Mouse (Mus musculus) embryonic facial prominence, embryonic 15.5 days (tissue): ENCODE data around the gene Fcmr. TPM values are rescaled to one million over a fixed set of nuclear protein-coding genes. Genes with fewer than 3 reads are reported as not detected.

Experiments used
- ATAC-seq: fragments of 200-750 bp; cut with Nextera tagmentation; 2 replicates; pipeline ENCODE4 v1.8.0; 2017; ENCODE audit warnings: low read depth, moderate TSS enrichment; ENCODE audit not compliant: insufficient number of reproducible peaks, low FRiP score, low TSS enrichment
- H3K27ac ChIP-seq: fragments of 300-500 bp; sonication (generic); replicated peaks from 2 replicates; pipeline ENCODE4 v1.5.1; 2015; ENCODE audit warnings: mild to moderate bottlenecking, inconsistent platforms
- H3K27me3 ChIP-seq: fragments of 300-500 bp; sonication (generic); 2 replicates; pipeline ENCODE4 v1.6.1; 2015; ENCODE audit warnings: inconsistent platforms
- H3K36me3 ChIP-seq: fragments of 300-500 bp; sonication (generic); 2 replicates; pipeline ENCODE4 v1.6.1; 2015; ENCODE audit warnings: mild to moderate bottlenecking, inconsistent platforms
- H3K4me1 ChIP-seq: fragments of 300-500 bp; sonication (generic); 2 replicates; pipeline ENCODE4 v1.6.1; 2015; ENCODE audit warnings: inconsistent platforms
- H3K4me2 ChIP-seq: fragments of 300-500 bp; sonication (generic); replicated peaks from 2 replicates; pipeline ENCODE4 v1.6.1; 2015; ENCODE audit warnings: mild to moderate bottlenecking, inconsistent platforms
- H3K4me3 ChIP-seq: fragments of 300-500 bp; sonication (generic); replicated peaks from 2 replicates; pipeline ENCODE4 v1.5.1; 2015; ENCODE audit warnings: mild to moderate bottlenecking, inconsistent platforms
- H3K9ac ChIP-seq: fragments of 300-500 bp; sonication (generic); 2 replicates; pipeline ENCODE4 v1.6.1; 2015; ENCODE audit warnings: inconsistent platforms
- H3K9me3 ChIP-seq: fragments of 300-500 bp; sonication (generic); replicated peaks from 2 replicates; pipeline ENCODE4 v1.6.1; 2016; ENCODE audit warnings: inconsistent platforms
- WGBS: fragments of 180-500 bp; shearing (Covaris S2); methylation state at CpG from one replicate; pipeline ENCODE4 v1.1.7; 2015; 5-methylcytosine and 5-hydroxymethylcytosine counted together
- polyA plus RNA-seq: library from polyadenylated mRNA; unstranded; fragments of >200 nt; fragmentation: Nextera tagmentation; extraction: Ambion mirVana; gene quantifications from 2 replicates; pipeline ENCODE4 v1.2.1, GENCODE M21; 2015

Fcmr gene
- polyA plus RNA-seq, 1 experiment from 2014 or later, result not detected

- Histone ChIP-seq H3K36me3 (no peaks in the 10 kb centered on the region), H3K9ac (no peak overlapping the region), H3K27ac (no peak overlapping the region), H3K9me3 (no peaks in the 10 kb centered on the region), H3K4me2 (no peak overlapping the region), H3K27me3 (no peaks in the 10 kb centered on the region), H3K4me3 (no peak overlapping the region), H3K4me1 (no peaks in the 10 kb centered on the region)
- 83% methylated on average over 6 of the region's 6 CpGs for WGBS
- no peak for ATAC-seq
Measured at GRCm38 (mm10) chr1:130835161-130835936, 30.1 kb upstream of the Fcmr start.

GRCm38 (mm10) chr1:130838288-130838687 lies 27.2 kb upstream of the Fcmr start:
- Histone ChIP-seq H3K4me1 (no peaks in the 10 kb centered on the region), H3K27me3 (no peaks in the 10 kb centered on the region), H3K36me3 (no peaks in the 10 kb centered on the region), H3K4me3 (no peak overlapping the region), H3K4me2 (no peak overlapping the region), H3K9ac (no peak overlapping the region), H3K9me3 (no peaks in the 10 kb centered on the region), H3K27ac (no peak overlapping the region)
- no peak for ATAC-seq
- 49% methylated on average over 6 of the region's 6 CpGs for WGBS

GRCm38 (mm10) chr1:130840599-130841379 lies 24.7 kb upstream of the Fcmr start:
- Histone ChIP-seq H3K4me1 (no peaks in the 10 kb centered on the region), H3K4me3 (no peak overlapping the region), H3K27me3 (no peaks in the 10 kb centered on the region), H3K27ac (no peak overlapping the region), H3K4me2 (no peak overlapping the region), H3K36me3 (no peaks in the 10 kb centered on the region), H3K9ac (no peak overlapping the region), H3K9me3 (no peaks in the 10 kb centered on the region)
- WGBS, result 80% methylated on average over 8 of the region's 8 CpGs
- ATAC-seq, result no peak

- no peak overlapping the region for H3K27ac ChIP-seq
- no peak for ATAC-seq
- H3K4me3 ChIP-seq, result no peak overlapping the region
- 85% methylated on average over 7 of the region's 7 CpGs for WGBS
- no peak overlapping the region for H3K4me2 ChIP-seq
- H3K27me3 ChIP-seq, result no peaks in the 10 kb centered on the region
- H3K9me3 ChIP-seq, result no peaks in the 10 kb centered on the region
- no peaks in the 10 kb centered on the region for H3K36me3 ChIP-seq
- H3K9ac ChIP-seq, result no peak overlapping the region
- no peaks in the 10 kb centered on the region for H3K4me1 ChIP-seq
Measured at GRCm38 (mm10) chr1:130841621-130842020, 23.8 kb upstream of the Fcmr start.

GRCm38 (mm10) chr1:130844516-130844915 lies 21.0 kb upstream of the Fcmr start:
- no peak overlapping the region for H3K9ac ChIP-seq
- ATAC-seq, result no peak
- no peaks in the 10 kb centered on the region for H3K4me1 ChIP-seq
- H3K4me3 ChIP-seq, result no peak overlapping the region
- H3K36me3 ChIP-seq, result no peaks in the 10 kb centered on the region
- WGBS, result 88% methylated on average over 7 of the region's 7 CpGs
- H3K27ac ChIP-seq, result no peak overlapping the region
- no peaks in the 10 kb centered on the region for H3K27me3 ChIP-seq
- H3K4me2 ChIP-seq, result no peak overlapping the region
- no peaks in the 10 kb centered on the region for H3K9me3 ChIP-seq

GRCm38 (mm10) chr1:130849530-130850214 lies 15.8 kb upstream of the Fcmr start:
- ATAC-seq, result no peak
- Histone ChIP-seq H3K9ac (no peak overlapping the region), H3K27ac (no peak overlapping the region), H3K36me3 (no peaks in the 10 kb centered on the region), H3K27me3 (no peaks in the 10 kb centered on the region), H3K9me3 (no peaks in the 10 kb centered on the region), H3K4me2 (no peak overlapping the region), H3K4me3 (no peak overlapping the region), H3K4me1 (no peaks in the 10 kb centered on the region)
- WGBS, result 92% methylated on average over 10 of the region's 10 CpGs

GRCm38 (mm10) chr1:130850405-130850804 lies 15.1 kb upstream of the Fcmr start:
- Histone ChIP-seq H3K27me3 (no peaks in the 10 kb centered on the region), H3K4me2 (no peak overlapping the region), H3K36me3 (no peaks in the 10 kb centered on the region), H3K9me3 (no peaks in the 10 kb centered on the region), H3K27ac (no peak overlapping the region), H3K9ac (no peak overlapping the region), H3K4me3 (no peak overlapping the region), H3K4me1 (no peaks in the 10 kb centered on the region)
- WGBS, result 80% methylated on average over 5 of the region's 5 CpGs
- ATAC-seq, result no peak

GRCm38 (mm10) chr1:130854819-130855218 lies 10.7 kb upstream of the Fcmr start:
- Histone ChIP-seq H3K4me1 (no peaks in the 10 kb centered on the region), H3K27ac (no peak overlapping the region), H3K9ac (no peak overlapping the region), H3K4me3 (no peak overlapping the region), H3K27me3 (no peaks in the 10 kb centered on the region), H3K9me3 (no peaks in the 10 kb centered on the region), H3K36me3 (no peaks in the 10 kb centered on the region), H3K4me2 (no peak overlapping the region)
- ATAC-seq, result no peak
- 79% methylated on average over 9 of the region's 9 CpGs for WGBS

GRCm38 (mm10) chr1:130855723-130856122 lies 9.7 kb upstream of the Fcmr start:
- no peaks in the 10 kb centered on the region for H3K36me3 ChIP-seq
- no peak overlapping the region for H3K27ac ChIP-seq
- H3K9me3 ChIP-seq, result no peaks in the 10 kb centered on the region
- WGBS, result 72% methylated on average over 2 of the region's 2 CpGs
- H3K9ac ChIP-seq, result no peak overlapping the region
- H3K4me2 ChIP-seq, result no peak overlapping the region
- ATAC-seq, result no peak
- no peaks in the 10 kb centered on the region for H3K4me1 ChIP-seq
- no peaks in the 10 kb centered on the region for H3K27me3 ChIP-seq
- no peak overlapping the region for H3K4me3 ChIP-seq

- Histone ChIP-seq H3K27me3 (no peaks in the 10 kb centered on the region), H3K4me2 (no peak overlapping the region), H3K9ac (no peak overlapping the region), H3K4me3 (no peak overlapping the region), H3K9me3 (no peaks in the 10 kb centered on the region), H3K36me3 (no peaks in the 10 kb centered on the region), H3K27ac (no peak overlapping the region), H3K4me1 (no peaks in the 10 kb centered on the region)
- no peak for ATAC-seq
- 77% methylated on average over 4 of the region's 4 CpGs for WGBS
Measured at GRCm38 (mm10) chr1:130857456-130857855, 8.0 kb upstream of the Fcmr start.

- Histone ChIP-seq H3K9me3 (no peaks in the 10 kb centered on the region), H3K9ac (no peak overlapping the region), H3K27ac (no peak overlapping the region), H3K27me3 (no peaks in the 10 kb centered on the region), H3K36me3 (no peaks in the 10 kb centered on the region), H3K4me1 (no peaks in the 10 kb centered on the region), H3K4me2 (no peak overlapping the region), H3K4me3 (no peak overlapping the region)
- no peak for ATAC-seq
- WGBS, result 87% methylated on average over 4 of the region's 4 CpGs
Measured at GRCm38 (mm10) chr1:130864238-130864637, 1.2 kb upstream of the Fcmr start.
